Mouse (Mus musculus) embryo, embryonic 11.5 days (tissue): ENCODE measurements around the gene Nbea.
"Not testable (repeated sequence)": the region's sequence is repeated elsewhere in the genome, so short reads cannot be mapped to it uniquely, and the experiment has no call there.

Source experiments
- DNase-seq: peaks from one replicate; pipeline ENCODE4 v3.0.0-alpha.2; 2012; ENCODE audit warnings: low read depth, low spot score

Nbea gene

GRCm38 (mm10) chr3:55661678-55662445, 521.6 kb downstream of the Nbea start:
- no peak for DNase-seq

- DNase-seq = no peak
Observed at GRCm38 (mm10) chr3:55660261-55660838, 523.2 kb downstream of the Nbea start.

DNA sequence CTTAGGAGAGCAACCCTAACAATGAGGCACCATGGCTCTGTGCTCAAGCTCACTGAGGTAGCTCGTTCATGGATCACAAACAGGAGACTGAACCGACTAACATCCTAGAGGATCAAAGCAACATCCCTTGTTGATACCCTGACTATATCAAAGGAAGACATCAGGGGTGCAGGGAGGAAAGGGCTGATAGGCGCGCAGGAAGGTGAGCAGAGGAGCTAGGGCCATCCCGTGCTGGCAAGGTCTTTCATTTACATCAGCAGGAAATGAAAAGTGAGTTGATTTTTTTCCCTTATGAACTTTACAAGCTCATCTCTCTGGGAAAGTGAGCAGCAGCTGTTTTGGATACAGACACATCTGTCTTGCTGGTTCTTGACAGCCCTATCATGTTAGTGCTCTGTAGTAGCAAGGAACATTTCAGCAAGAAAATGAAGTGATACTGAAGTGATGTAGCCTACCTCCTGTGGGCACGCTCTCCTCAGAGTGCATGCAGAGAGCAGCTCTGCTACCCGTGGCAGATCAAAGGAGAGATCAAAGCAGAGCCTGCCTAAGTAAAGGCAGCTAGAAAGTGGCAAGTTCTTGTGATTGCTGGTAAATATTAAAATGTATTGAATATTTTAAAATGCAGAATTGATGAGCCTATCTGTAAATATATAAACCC, 523.8 kb downstream of the Nbea start:
- DNase-seq = no peak

GRCm38 (mm10) chr3:55652321-55652720, 531.2 kb downstream of the Nbea start:
- DNase-seq = no peak

DNA sequence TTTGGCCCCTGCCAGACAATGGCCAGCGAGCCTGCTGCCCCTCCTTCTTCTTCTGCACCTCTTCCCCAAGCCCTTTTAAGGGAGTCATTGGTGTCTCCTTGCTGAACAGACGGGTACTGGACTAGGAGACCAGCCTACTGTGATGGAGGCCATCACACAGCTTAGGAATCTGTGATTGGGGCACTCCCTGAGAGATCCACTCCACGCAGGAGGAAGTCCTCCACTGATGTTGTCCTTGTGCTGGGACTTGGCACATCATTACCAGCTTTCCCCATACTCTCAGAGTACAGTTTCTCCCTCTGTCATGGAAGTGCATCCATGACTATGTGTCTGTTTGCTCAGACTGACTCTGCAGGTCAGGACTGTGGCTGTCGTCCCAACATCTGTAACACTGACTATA, 531.6 kb downstream of the Nbea start:
- no peak for DNase-seq

DNA sequence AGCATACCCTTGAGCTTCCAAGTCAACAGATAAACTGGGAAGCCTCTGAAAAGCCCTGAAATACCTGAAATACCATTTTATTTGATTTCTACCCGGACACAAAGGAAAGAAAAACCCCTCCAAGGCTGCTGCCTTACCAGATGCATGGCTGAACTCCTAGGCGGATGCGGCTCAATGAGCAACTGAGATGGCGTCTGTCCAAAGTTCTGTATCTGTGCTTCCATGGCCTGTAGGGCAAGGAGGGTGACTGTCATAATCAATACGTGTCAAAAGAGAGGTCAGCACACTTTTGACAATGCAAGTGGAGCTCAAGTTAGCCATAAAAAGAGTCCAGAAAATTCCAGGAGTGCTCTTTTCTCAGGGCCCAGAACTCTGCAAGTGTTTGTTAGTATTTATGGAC, 534.0 kb downstream of the Nbea start:
- DNase-seq = no peak

DNA sequence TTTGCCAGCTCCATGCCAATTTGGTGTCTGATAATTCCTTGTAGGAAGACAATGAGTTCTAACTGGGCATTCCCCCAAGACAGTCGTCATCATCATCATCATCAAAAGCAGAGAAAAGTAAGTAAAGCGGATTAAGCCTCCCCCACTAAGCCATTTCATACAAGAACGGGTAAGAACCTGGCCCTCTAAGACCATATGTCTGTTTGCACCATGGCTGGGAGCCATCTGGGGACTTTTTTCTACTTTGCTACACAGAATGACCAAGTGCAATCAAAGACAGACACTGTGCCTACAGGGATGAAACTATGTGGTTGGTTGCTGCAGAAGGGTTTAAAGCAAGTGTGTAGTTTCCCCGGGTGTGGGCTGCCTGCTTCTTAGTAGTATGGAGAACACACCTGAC, 535.2 kb downstream of the Nbea start:
- no peak for DNase-seq

GRCm38 (mm10) chr3:55647176-55647575, 536.3 kb downstream of the Nbea start:
- DNase-seq = no peak

DNA sequence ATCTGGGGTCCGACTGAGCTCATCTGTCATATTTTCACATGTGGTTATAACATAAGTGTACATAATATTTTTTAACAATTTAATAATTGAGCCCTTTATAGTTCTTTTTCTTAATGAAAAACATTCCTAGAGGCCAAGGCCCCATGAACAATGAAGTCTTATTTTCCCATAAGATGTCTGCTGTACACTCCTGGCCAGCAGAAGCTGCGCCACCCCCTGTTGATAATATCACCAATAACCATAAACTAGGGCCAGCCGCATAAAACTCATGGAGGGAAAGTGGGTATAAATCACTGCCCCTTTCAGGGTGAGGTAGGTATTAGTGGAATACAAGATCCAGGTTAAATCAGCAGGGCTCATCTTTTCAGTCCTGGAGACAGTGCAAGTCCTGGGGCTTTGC, 537.1 kb downstream of the Nbea start:
- no peak for DNase-seq

- DNase-seq = no peak
Observed at GRCm38 (mm10) chr3:55644035-55644618, 539.4 kb downstream of the Nbea start.

- no peak for DNase-seq
Observed at GRCm38 (mm10) chr3:55637660-55638059, 545.8 kb downstream of the Nbea start.

DNA sequence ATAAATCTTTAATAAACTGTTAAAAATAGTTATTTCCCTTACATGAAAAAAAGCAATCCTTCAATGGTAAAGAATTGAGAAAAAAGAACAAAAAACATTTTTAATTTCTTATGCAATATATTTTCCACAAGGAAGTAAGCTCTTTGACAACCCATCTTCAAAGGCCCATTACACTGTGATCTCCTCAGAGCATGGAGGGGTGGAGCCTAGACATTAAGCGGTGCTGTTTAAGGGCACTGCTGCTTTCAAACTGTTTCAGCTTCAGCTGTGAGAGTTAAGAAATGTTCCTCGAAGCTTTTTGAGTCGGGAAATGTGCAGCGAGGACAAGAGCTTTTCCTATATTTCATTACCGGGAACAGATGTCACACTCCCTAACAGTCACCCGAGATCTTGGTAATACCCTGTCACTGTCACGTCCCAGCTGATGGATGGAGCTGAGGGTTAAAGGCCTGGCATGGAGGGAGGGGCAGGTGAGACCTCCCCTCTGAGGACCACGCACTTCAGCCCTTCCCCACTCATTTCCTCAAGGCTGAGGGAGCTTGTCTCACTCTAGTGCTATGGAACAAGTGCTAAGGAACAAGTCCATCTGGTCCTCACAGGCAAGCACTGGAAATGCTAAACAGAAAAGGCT, 547.8 kb downstream of the Nbea start:
- no peak for DNase-seq

DNA sequence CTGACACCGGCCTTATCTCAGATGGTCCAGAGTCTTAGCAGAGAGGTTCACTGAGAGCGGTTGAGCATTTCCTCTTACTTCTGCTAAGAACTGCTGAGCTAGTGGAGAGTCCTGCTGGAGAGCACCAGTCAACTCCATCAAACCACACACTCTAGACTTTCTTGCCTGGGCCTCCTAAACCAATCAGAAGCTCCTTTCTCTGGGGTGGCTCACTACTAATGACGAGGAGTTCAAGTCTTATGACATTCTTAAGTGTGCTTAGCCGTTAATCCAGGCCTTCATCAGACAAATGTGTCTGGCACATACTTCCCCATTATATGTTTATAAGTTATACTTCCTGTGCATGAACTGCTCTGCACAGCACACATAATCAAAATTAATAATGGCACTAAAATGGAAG, 556.4 kb downstream of the Nbea start:
- no peak for DNase-seq

DNA sequence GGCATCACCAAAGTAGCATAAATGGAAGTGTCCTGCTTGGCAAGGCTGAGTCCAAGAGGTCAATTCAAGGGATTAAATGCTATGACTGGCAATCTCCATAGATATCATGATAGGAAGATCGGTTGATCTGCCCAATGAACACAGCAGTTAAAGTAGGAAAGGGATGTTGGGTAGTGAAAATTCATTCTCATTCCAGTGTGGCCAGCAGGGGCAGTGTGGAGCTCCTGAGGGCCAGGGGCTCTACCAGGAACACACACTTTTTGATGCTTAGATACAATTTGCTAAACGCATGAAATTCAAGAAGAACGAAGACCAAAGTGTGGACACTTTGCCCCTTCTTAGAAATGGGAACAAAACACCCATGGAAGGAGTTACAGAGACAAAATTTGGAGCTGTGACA, 561.5 kb downstream of the Nbea start:
- DNase-seq = not testable (repeated sequence)

GRCm38 (mm10) chr3:55618396-55618795, 565.1 kb downstream of the Nbea start:
- no peak for DNase-seq

DNA sequence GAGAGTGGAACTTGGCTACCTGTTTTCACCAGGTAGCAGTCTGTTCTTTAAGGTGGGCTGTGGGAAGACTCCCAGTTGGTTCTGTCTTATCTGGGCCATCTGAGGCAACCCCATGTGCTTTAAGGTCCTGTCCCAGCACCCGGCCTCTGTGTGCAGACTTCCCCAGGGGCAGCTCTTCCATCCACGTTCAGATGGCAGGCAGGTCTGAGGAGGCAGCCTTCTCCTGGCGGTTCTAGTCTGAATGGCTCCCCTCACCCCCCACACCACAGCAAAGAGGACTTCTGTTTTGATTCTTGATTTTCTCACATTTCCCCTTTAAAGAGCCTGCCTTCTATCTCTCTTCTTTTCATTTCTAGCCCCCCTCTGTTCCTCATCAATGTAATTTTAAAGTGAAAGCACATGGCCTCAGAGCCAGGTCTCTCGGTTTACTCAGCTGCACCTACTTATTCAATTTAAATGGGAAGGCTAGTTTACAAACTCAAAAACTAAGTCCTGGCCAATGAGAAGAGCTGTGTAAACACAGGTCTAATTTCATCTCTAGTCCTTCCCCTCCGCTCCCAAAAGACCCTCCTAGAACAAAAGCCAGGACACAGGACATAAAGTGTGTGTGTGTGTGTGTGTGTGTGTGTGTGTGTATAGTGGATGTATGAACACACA, 570.9 kb downstream of the Nbea start:
- DNase-seq = no peak

DNA sequence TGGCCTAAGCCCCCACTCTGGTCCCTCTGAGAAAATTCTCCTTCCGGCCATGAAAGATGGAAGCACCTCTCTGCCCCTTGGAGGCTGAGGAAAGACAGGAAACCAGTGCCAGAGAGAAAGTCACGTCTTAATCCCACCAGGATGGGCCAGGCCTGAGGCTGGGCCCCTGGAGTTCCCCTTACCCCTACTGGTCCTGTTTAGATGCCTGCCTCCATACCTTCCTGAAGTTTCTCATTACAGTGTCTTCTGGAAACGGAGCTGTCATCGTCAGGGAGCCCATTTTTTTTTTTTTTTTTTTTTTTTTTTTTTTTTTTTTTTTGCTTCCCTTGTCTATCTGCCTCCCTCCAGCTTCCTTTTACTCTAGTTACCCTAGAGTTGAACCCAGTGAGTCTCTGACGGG, 571.5 kb downstream of the Nbea start:
- DNase-seq = no peak

- no peak for DNase-seq
Observed at GRCm38 (mm10) chr3:55610191-55610590, 573.3 kb downstream of the Nbea start.

GRCm38 (mm10) chr3:55600286-55600685, 583.2 kb downstream of the Nbea start:
- no peak for DNase-seq

DNA sequence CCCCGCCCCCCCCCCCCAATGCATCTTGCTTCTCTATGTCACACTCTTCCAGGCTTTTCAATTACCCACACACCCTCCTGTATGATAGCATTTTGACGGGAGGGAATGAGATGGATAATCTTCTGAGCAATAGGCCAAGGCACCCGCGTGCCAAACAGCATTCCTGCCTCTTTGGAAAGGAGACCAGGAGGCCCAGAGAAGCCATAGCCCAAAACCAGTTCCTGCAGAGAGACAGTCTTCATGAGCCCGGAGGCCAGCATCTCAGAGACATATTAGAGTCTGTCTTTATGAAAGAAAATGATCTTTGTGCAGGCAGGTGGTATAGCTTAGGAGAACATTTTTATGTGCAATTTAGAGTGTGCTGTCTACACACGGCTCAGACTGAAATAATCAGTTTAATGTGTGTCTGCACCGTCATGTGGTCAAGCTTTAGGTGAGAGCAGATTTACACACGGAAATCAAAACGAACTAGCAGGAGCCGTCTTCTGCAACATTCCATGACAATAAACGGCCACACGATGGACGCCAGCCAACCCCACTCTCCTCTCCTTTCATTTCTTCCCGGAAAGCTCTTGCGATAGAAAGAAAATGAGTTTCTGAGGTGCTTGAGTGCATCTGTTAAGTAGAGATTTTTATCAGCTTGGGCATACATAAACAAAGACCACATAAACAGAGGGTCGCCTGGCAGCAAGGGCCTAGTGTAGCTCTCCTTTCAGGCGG, 584.0 kb downstream of the Nbea start:
- no peak for DNase-seq

GRCm38 (mm10) chr3:55598681-55599080, 584.8 kb downstream of the Nbea start:
- DNase-seq = no peak
